Mouse (Mus musculus) brain, embryonic 18.5 days (tissue): ENCODE data around the gene Tmem199.
"Not testable (repeated sequence)": the region's sequence is repeated elsewhere in the genome, so short reads cannot be mapped to it uniquely, and the experiment has no call there.

ENCODE experiments used
- DNase-seq: peaks from one replicate; pipeline ENCODE4 v3.0.0-alpha.2; 2012; ENCODE audit warnings: low read depth, low spot score

Gene Tmem199

GRCm38 (mm10) chr11:78512025-78512957, at the start of gene Tmem199, which contains the start of gene Poldip2:
Gene Tmem199, minus strand, starts transcription at chr11:78512172.
Gene Poldip2, plus strand, starts transcription at chr11:78512193.
- DNase-seq: peak; percentile 86

- peak; percentile 64 for DNase-seq
These were observed 48.5 kb upstream of the Tmem199 start for GRCm38 (mm10) chr11:78560447-78560846.

- DNase-seq: no peak
These were observed 45.3 kb upstream of the Tmem199 start for GRCm38 (mm10) chr11:78557241-78557640.

GRCm38 (mm10) chr11:78556070-78556469, 44.1 kb upstream of the Tmem199 start:
- no peak for DNase-seq

GRCm38 (mm10) chr11:78555623-78556022, 43.7 kb upstream of the Tmem199 start:
- DNase-seq: no peak

GRCm38 (mm10) chr11:78551059-78551398, 39.1 kb upstream of the Tmem199 start:
- no peak for DNase-seq

GRCm38 (mm10) chr11:78550168-78551058, 38.4 kb upstream of the Tmem199 start, which contains the start of gene Tmem97:
Gene Tmem97, minus strand, starts transcription at chr11:78550777.
- peak; percentile 96 for DNase-seq

- DNase-seq: no peak
These were observed 37.6 kb upstream of the Tmem199 start for GRCm38 (mm10) chr11:78549491-78549987.

- DNase-seq: no peak
These were observed 35.9 kb upstream of the Tmem199 start for GRCm38 (mm10) chr11:78547718-78548460.

- no peak for DNase-seq
These were observed 33.2 kb upstream of the Tmem199 start for GRCm38 (mm10) chr11:78545181-78545580.

GRCm38 (mm10) chr11:78544449-78545111, 32.6 kb upstream of the Tmem199 start:
- no peak for DNase-seq

GRCm38 (mm10) chr11:78540358-78540757, 28.4 kb upstream of the Tmem199 start:
- no peak for DNase-seq

GRCm38 (mm10) chr11:78536690-78537084, 24.7 kb upstream of the Tmem199 start:
- no peak for DNase-seq

- peak; percentile 99 for DNase-seq
These were observed 24.2 kb upstream of the Tmem199 start, which contains the start of the genes Tnfaip1 and Ift20 for GRCm38 (mm10) chr11:78536080-78536689. Gene Tnfaip1, minus strand, starts transcription at chr11:78536332. Gene Ift20, plus strand, starts transcription at chr11:78536361.

- no peak for DNase-seq
These were observed 23.6 kb upstream of the Tmem199 start for GRCm38 (mm10) chr11:78535376-78536079.

- DNase-seq: no peak
These were observed 22.5 kb upstream of the Tmem199 start for GRCm38 (mm10) chr11:78534516-78534915.

- DNase-seq: not testable (repeated sequence)
These were observed 19.5 kb upstream of the Tmem199 start for GRCm38 (mm10) chr11:78531515-78531914.

GRCm38 (mm10) chr11:78531046-78531445, 19.1 kb upstream of the Tmem199 start:
- DNase-seq: no peak

GRCm38 (mm10) chr11:78530001-78530400, 18.0 kb upstream of the Tmem199 start:
- DNase-seq: no peak
